Mouse (Mus musculus) limb, embryonic 15.5 days (tissue): ENCODE data around the gene Rrh. TPM values are rescaled to one million over a fixed set of nuclear protein-coding genes. Genes with fewer than 3 reads are reported as not detected.

Experiments
- ATAC-seq: fragments of 200-750 bp; cut with Nextera tagmentation; 2 replicates; pipeline ENCODE4 v1.8.0; 2017; ENCODE audit warnings: low read depth, moderate TSS enrichment; ENCODE audit not compliant: insufficient number of reproducible peaks, low FRiP score, low TSS enrichment
- H3K27ac ChIP-seq: fragments of 300-500 bp; sonication (generic); 2 replicates; pipeline ENCODE4 v1.5.1; 2015; ENCODE audit warnings: moderate library complexity, mild to moderate bottlenecking, inconsistent platforms
- H3K27me3 ChIP-seq: fragments of 300-500 bp; sonication (generic); 2 replicates; pipeline ENCODE4 v1.6.1; 2015; ENCODE audit warnings: inconsistent platforms
- H3K36me3 ChIP-seq: fragments of 300-500 bp; sonication (generic); 2 replicates; pipeline ENCODE4 v1.6.1; 2015; ENCODE audit warnings: inconsistent platforms
- H3K4me1 ChIP-seq: fragments of 300-500 bp; sonication (generic); 2 replicates; pipeline ENCODE4 v1.6.1; 2015; ENCODE audit warnings: inconsistent platforms
- H3K4me2 ChIP-seq: fragments of 300-500 bp; sonication (generic); 2 replicates; pipeline ENCODE4 v1.6.1; 2015; ENCODE audit warnings: mild to moderate bottlenecking, inconsistent platforms
- H3K4me3 ChIP-seq: fragments of 300-500 bp; sonication (generic); 2 replicates; pipeline ENCODE4 v1.5.1; 2015; ENCODE audit warnings: mild to moderate bottlenecking, inconsistent platforms
- H3K9ac ChIP-seq: fragments of 300-500 bp; sonication (generic); 2 replicates; pipeline ENCODE4 v1.6.1; 2015; ENCODE audit warnings: inconsistent platforms
- H3K9me3 ChIP-seq: fragments of 300-500 bp; sonication (generic); 2 replicates; pipeline ENCODE4 v1.6.1; 2016; ENCODE audit warnings: inconsistent platforms
- WGBS: fragments of 180-500 bp; shearing (Covaris S2); methylation state at CpG from one replicate; pipeline ENCODE4 v1.1.7; 2015; 5-methylcytosine and 5-hydroxymethylcytosine counted together
- polyA plus RNA-seq: library from polyadenylated mRNA; unstranded; fragments of >200 nt; fragmentation: Nextera tagmentation; extraction: Ambion mirVana; gene quantifications from 2 replicates; pipeline ENCODE4 v1.2.1, GENCODE M21; 2015

Rrh gene
- polyA plus RNA-seq, 1 experiment from 2014 or later: 0.27 TPM

DNA sequence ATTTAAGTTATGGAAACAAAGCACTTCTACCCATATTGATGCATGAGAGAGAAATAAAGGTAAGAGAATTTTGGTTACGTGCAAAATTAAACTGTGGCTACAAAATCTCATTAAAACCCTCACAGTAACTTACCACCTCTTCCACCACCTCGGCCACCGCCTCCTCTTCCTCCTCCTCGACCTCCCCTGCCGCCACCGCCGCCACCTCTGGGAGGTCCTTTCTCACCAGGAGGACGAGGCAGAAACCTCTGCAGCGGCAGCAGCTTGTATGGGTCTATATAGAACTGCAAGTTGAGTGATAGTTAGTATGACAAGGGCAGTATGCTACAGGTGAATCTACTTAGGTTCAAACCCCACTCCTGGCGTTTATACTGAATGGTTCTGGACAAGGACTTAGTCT lies 4.3 kb upstream of the Rrh start:
- H3K27me3 ChIP-seq: no peaks in the 10 kb centered on the region
- ATAC-seq: no peak
- H3K9me3 ChIP-seq: no peaks in the 10 kb centered on the region
- H3K4me2 ChIP-seq: no peak overlapping the region
- peaks cover 42% of the 10 kb centered on the region for H3K36me3 ChIP-seq
- H3K4me3 ChIP-seq: no peak overlapping the region
- 92% methylated on average over 10 of the region's 10 CpGs for WGBS
- H3K27ac ChIP-seq: no peak overlapping the region
- peaks cover 8% of the 10 kb centered on the region for H3K4me1 ChIP-seq
- no peak overlapping the region for H3K9ac ChIP-seq

- WGBS: 91% methylated on average over 10 of the region's 10 CpGs
- ATAC-seq: no peak
Observed at GRCm38 (mm10) chr3:129824891-129825290, 2.5 kb upstream of the Rrh start.

GRCm38 (mm10) chr3:129824146-129824545 lies 1.8 kb upstream of the Rrh start:
- WGBS: 90% methylated on average over 4 of the region's 4 CpGs
- Histone ChIP-seq H3K9me3 (no peaks in the 10 kb centered on the region), H3K9ac (no peak overlapping the region), H3K27ac (no peak overlapping the region), H3K4me1 (no peaks in the 10 kb centered on the region), H3K4me3 (no peak overlapping the region), H3K36me3 (peaks cover 42% of the 10 kb centered on the region), H3K27me3 (no peaks in the 10 kb centered on the region), H3K4me2 (no peak overlapping the region)
- ATAC-seq: no peak

More at GRCm38 (mm10) chr3:129824891-129825290, 2.5 kb upstream of the Rrh start:
- no peak overlapping the region for H3K4me2 ChIP-seq
- no peak overlapping the region for H3K9ac ChIP-seq
- H3K9me3 ChIP-seq: no peaks in the 10 kb centered on the region
- H3K36me3 ChIP-seq: peaks cover 42% of the 10 kb centered on the region
- no peak overlapping the region for H3K27ac ChIP-seq
- H3K4me1 ChIP-seq: peaks cover 6% of the 10 kb centered on the region
- H3K4me3 ChIP-seq: no peak overlapping the region
- H3K27me3 ChIP-seq: no peaks in the 10 kb centered on the region

- no peaks in the 10 kb centered on the region for H3K27me3 ChIP-seq
- H3K9me3 ChIP-seq: no peaks in the 10 kb centered on the region
- 58% methylated on average over 5 of the region's 5 CpGs for WGBS
- no peaks in the 10 kb centered on the region for H3K4me1 ChIP-seq
- no peak for ATAC-seq
- H3K36me3 ChIP-seq: peaks cover 39% of the 10 kb centered on the region
- no peak overlapping the region for H3K4me2 ChIP-seq
- H3K9ac ChIP-seq: no peak overlapping the region
- no peak overlapping the region for H3K27ac ChIP-seq
- H3K4me3 ChIP-seq: no peak overlapping the region
Observed at GRCm38 (mm10) chr3:129823293-129823692, 906 bp upstream of the Rrh start.

DNA sequence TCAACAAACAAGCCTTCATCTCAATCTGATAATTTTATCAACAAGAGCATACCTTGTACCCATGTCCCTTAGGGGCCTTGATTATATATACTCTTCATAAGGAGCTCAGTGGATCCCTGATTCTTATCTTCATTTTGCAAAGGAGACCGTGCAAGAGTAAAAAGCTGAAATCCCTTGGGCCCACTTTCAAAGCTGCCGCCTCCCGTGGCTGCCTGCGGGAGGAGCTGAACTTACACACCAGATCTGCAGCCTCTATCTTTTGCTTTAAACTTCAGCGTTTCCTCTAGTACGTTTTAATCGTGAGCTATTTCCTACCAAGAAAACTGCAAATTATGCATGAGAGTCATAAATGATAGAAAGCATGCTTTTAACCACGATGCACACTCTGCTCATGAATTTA lies 651 bp downstream of the Rrh start:
- Histone ChIP-seq H3K4me3 (no peak overlapping the region), H3K9me3 (no peaks in the 10 kb centered on the region), H3K4me1 (no peaks in the 10 kb centered on the region), H3K36me3 (peaks cover 27% of the 10 kb centered on the region), H3K4me2 (no peak overlapping the region), H3K9ac (no peak overlapping the region), H3K27me3 (no peaks in the 10 kb centered on the region), H3K27ac (no peak overlapping the region)
- no peak for ATAC-seq
- WGBS: 77% methylated on average over 8 of the region's 8 CpGs

- 63% methylated on average over 9 of the region's 9 CpGs for whole genome bisulfite sequencing
- Histone ChIP-seq H3K27ac (no peak overlapping the region), H3K9me3 (no peaks in the 10 kb centered on the region), H3K4me2 (no peak overlapping the region), H3K4me1 (no peaks in the 10 kb centered on the region), H3K36me3 (peaks cover 19% of the 10 kb centered on the region), H3K4me3 (no peak overlapping the region), H3K9ac (no peak overlapping the region), H3K27me3 (no peaks in the 10 kb centered on the region)
- no peak for ATAC-seq
Observed at GRCm38 (mm10) chr3:129820847-129821246, 1.5 kb downstream of the Rrh start.

GRCm38 (mm10) chr3:129803765-129804164 lies 18.6 kb downstream of the Rrh start, which contains the start of gene Lrit3:
TSS of gene Lrit3 (minus strand) at chr3:129804030.
- no peaks in the 10 kb centered on the region for H3K27me3 ChIP-seq
- no peak for ATAC-seq
- 76% methylated on average over 10 of the region's 10 CpGs for WGBS
- H3K4me2 ChIP-seq: no peak within 1 kb of the TSS
- H3K9me3 ChIP-seq: no peaks in the 10 kb centered on the region
- H3K9ac ChIP-seq: no peak within 1 kb of the TSS
- no peak within 1 kb of the TSS for H3K4me3 ChIP-seq
- no peaks in the 10 kb centered on the region for H3K4me1 ChIP-seq
- H3K36me3 ChIP-seq: no peaks in the 10 kb centered on the region
- no peak within 1 kb of the TSS for H3K27ac ChIP-seq

DNA sequence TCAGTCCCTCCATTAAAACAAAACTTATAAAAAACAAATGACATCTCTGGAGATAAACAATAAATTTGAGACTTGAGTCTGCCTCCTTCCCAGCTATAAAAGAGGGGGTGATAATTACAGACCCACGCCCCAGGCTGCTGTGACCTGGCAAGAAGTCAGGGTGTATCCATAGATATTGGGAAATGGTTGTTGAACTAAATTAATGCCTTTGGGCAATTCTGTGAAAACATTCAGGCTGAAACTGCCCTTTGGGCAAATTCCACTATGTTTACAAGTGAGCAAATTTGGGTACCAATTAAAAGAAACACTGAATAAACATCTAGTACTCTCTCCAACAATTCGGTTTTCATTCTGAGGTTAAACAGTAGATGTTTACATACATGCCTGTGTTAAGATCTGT lies 23.4 kb downstream of the Rrh start:
- Histone ChIP-seq H3K9ac (no peak overlapping the region), H3K4me2 (no peak overlapping the region), H3K9me3 (no peaks in the 10 kb centered on the region), H3K4me3 (no peak overlapping the region), H3K27ac (no peak overlapping the region), H3K4me1 (no peaks in the 10 kb centered on the region), H3K27me3 (no peaks in the 10 kb centered on the region), H3K36me3 (no peaks in the 10 kb centered on the region)
- ATAC-seq: no peak
- WGBS: 57% methylated on average over 2 of the region's 2 CpGs

DNA sequence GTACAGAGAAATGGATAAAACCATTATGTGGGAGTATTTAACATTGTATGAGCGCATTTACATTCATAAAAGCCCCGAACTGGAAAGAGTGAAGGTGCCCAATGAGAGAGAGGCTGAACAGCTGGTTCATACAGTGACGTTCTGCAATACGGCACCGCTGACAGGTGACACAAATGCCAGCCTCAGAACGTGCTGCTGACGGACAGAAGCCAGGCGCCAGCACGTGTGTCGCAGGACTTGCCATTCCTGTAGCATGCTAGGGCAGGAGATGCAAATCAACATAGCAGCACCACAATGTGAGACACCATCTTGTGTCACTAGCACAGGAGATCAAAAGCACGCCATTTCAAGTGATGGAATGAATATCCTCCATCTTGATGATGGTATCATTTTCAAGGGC lies 23.8 kb downstream of the Rrh start:
- Histone ChIP-seq H3K4me1 (no peaks in the 10 kb centered on the region), H3K4me2 (no peak overlapping the region), H3K9me3 (no peaks in the 10 kb centered on the region), H3K27me3 (no peaks in the 10 kb centered on the region), H3K4me3 (no peak overlapping the region), H3K36me3 (no peaks in the 10 kb centered on the region), H3K9ac (no peak overlapping the region), H3K27ac (no peak overlapping the region)
- 64% methylated on average over 11 of the region's 11 CpGs for WGBS
- ATAC-seq: no peak

- no peaks in the 10 kb centered on the region for H3K27me3 ChIP-seq
- H3K4me2 ChIP-seq: no peak overlapping the region
- ATAC-seq: no peak
- no peaks in the 10 kb centered on the region for H3K36me3 ChIP-seq
- WGBS: 72% methylated on average over 5 of the region's 5 CpGs
- H3K9me3 ChIP-seq: no peaks in the 10 kb centered on the region
- no peak overlapping the region for H3K4me3 ChIP-seq
- no peak overlapping the region for H3K9ac ChIP-seq
- no peaks in the 10 kb centered on the region for H3K4me1 ChIP-seq
- no peak overlapping the region for H3K27ac ChIP-seq
Observed at GRCm38 (mm10) chr3:129797341-129797740, 25.0 kb downstream of the Rrh start.

DNA sequence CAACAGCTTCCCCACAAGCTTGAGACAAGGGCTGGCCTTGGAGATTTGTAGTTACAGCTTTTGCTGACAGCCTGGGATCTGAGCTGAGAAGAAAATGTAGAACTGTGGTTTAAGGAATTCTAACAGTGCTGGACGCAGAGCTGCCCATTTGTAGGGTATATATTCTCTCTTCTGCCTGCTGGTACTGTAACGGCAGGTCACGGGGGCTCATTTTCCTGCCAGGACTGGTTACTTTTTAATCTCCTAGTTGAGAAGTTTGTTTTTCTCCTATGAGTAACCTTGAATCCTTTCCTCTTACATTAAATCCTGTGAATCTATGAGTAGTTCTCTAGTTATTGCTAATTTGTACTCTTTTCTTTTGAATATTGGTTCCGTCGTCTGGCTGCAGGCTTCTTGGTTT lies 28.6 kb downstream of the Rrh start:
- ATAC-seq: no peak
- Histone ChIP-seq H3K27me3 (no peaks in the 10 kb centered on the region), H3K9ac (no peak overlapping the region), H3K4me1 (no peaks in the 10 kb centered on the region), H3K4me2 (no peak overlapping the region), H3K36me3 (no peaks in the 10 kb centered on the region), H3K4me3 (no peak overlapping the region), H3K9me3 (no peaks in the 10 kb centered on the region), H3K27ac (no peak overlapping the region)
- 79% methylated on average over 5 of the region's 5 CpGs for WGBS

DNA sequence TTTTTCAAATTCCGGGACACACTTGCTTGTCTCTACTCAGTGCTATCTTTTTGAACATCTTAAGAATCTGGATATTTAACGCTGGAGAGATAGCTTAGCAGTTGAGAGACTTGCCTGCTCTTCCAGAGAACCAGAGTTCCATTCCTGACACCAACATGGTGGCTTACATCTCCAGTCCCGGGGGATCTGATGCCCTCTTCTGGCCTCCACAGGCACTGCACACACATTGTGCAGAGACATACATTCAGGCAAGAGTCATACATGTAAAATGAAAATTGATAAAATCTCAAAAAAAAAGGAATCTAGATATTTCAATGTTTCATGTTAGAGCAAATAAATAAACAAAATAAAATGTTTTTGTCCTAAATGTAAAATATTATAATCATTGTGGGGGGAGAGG lies 39.6 kb downstream of the Rrh start:
- no peaks in the 10 kb centered on the region for H3K4me1 ChIP-seq
- WGBS: 89% methylated on average over 3 of the region's 3 CpGs
- H3K4me3 ChIP-seq: no peak overlapping the region
- no peak overlapping the region for H3K9ac ChIP-seq
- no peak overlapping the region for H3K27ac ChIP-seq
- no peak for ATAC-seq
- no peak overlapping the region for H3K4me2 ChIP-seq
- no peaks in the 10 kb centered on the region for H3K9me3 ChIP-seq
- H3K36me3 ChIP-seq: no peaks in the 10 kb centered on the region
- H3K27me3 ChIP-seq: no peaks in the 10 kb centered on the region

DNA sequence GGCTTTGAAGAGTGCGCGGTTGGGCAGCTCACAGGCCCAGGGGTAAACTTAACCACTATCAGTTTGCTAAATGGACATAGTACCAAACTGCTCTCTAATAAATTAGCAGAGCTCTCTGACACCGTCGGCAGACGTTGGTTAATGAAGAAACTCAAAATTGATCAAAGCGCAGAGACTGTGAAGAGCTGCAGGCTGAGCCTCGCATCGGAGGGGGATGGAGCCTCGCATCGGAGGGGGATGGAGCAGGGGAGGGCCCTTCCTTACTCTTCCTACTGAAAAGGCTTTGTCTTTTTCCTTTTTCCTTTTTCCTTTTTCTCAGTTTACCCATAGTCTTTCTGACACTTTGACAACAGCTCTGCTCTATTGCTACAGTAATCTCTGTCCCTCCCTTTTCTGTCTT lies 41.0 kb downstream of the Rrh start:
- no peak for ATAC-seq
- Histone ChIP-seq H3K4me2 (no peak overlapping the region), H3K27me3 (no peaks in the 10 kb centered on the region), H3K36me3 (no peaks in the 10 kb centered on the region), H3K27ac (no peak overlapping the region), H3K9me3 (no peaks in the 10 kb centered on the region), H3K4me1 (no peaks in the 10 kb centered on the region), H3K9ac (no peak overlapping the region), H3K4me3 (no peak overlapping the region)
- WGBS: 39% methylated on average over 10 of the region's 10 CpGs
